Mouse (Mus musculus) ovary, adult 10 weeks (tissue): Measurements from ENCODE around the gene Coa7. TPM values are rescaled to one million over a fixed set of nuclear protein-coding genes. Genes with fewer than 3 reads are reported as not detected.

ENCODE experiments used
- polyA plus RNA-seq: library from polyadenylated mRNA; stranded (reverse); fragments of 350-450 nt; fragmentation: Illumina TruSeq; extraction: RNeasy Lipid Tissue Mini Kit (QIAGEN cat#74804); gene quantifications from one replicate; pipeline ENCODE4 v1.2.3, GENCODE M21; 2014

Coa7 gene
- polyA plus RNA-seq, result 9.4 TPM

DNA sequence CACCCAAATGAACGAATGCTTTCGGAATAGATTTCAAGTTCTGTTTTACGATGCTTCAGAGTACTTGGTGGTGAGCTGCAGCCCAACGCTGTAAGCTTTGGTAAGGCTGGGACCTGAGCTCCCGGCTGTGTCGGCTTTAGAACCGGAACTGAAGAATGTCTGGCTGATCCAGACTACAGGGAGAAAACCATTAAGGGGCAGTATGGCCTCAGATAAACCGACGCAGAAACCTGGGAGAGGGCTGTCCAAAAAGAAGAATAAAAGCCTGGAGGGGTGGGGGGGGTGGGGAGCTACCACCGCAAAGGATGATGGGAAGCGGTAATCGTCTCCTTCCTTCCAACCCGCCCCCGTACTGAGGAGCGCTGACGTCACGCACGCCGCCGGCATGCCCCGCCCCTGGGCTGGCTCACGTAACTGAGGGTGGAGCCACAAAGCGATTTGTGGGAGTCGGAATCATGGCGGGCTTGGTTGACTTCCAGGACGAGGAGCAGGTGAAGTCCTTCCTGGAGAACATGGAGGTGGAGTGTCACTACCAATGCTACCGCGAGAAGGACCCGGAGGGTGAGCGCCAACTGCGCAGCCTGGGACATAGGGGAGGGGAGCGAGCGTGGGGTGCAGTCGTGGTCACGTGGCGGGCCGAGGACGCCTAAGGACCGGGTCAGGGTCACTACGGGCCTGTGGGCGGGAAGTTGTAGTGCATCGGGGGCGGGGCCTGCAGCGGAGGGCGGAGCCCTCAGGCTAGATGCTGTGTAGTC, at the start of gene Coa7:
Gene Coa7 (plus strand): TSS at position 411 of the 755 bp plus-strand sequence.

DNA sequence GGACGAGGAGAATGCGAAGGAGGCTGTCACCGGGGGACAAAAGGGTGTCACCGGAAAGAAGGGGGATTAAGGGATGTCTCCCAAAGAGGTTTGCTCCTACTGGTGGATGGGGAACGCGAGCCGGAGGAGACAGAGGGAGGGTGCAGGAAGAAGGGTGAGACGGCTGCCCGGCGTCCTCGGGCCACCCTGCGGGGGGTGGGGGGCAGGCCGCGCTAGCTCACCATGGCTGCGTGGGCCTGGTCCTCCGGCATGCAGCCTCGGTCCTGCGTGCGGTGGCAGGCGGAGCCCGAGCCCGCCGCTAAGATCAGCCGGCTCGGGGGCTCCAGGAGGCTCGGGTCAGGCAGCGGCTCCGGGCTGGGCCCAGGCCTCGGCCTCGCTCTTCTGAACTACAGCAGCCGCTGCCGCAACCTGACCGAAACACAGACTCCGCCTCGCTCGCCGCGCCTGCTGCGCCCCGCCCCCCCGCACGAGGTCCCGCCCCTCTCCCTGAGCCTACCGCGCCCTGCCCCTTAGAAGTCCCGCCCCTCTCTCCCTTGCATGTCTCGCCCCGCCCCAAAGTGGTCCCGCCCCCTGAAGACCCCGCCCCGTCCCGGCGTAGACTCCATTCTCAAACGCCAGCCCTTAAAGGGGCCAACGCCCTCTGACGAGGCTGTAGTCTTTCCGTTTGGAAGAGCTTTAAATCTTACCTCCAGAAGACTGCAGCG, 27.1 kb upstream of the Coa7 start, which contains the start of gene Zyg11b:
Gene Zyg11b (minus strand): TSS at position 427 of the 704 bp plus-strand sequence.

DNA sequence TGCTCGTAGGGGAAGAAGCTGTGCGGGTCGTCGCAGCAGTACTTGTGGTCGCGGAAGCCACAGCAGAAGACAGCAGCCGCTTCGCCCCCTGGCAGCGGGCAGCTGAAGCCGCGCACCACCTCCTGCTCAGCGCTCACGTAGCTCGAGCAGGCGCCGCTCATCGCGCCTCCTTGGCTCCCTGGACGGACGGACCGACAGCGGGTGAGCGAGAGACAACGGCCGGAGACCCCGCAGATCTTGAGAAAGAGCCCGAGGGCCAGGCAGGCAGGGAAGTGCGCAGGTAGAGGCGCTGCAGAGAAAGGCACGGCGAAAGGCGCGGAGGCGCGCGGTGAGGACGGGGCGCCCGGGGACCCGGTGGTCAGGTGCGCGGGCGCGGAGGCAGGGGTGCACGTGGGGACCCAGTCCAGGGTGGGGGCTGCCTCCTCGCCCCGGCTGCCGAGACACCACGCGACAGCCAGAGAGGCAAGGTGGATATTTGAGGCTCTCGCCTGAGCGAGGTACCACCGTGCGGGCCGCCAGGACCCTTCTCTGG, 55.3 kb downstream of the Coa7 start, which contains the start of gene Shisal2a:
Gene Shisal2a (minus strand): TSS at position 167 of the 532 bp plus-strand sequence.

Other genes starting within 250 kb of the Coa7 start
- 0.26 TPM for gene Podn, start 231.7 kb upstream of the Coa7 start, polyA plus RNA-seq
- 254 TPM for gene Scp2, start 183.1 kb upstream of the Coa7 start, polyA plus RNA-seq
- gene Echdc2, start 162.7 kb upstream of the Coa7 start, polyA plus RNA-seq, result 8.3 TPM
- not detected for gene Zyg11a, start 110.1 kb upstream of the Coa7 start, polyA plus RNA-seq
- gene Zyg11b, start 27.0 kb upstream of the Coa7 start, polyA plus RNA-seq, result 73.4 TPM
- gene Shisal2a, start 55.2 kb downstream of the Coa7 start, polyA plus RNA-seq, result not detected
- gene Gpx7, start 78.8 kb downstream of the Coa7 start, polyA plus RNA-seq, result 9.2 TPM
- gene Tut4, start 131.3 kb downstream of the Coa7 start, polyA plus RNA-seq, result 418 TPM